Mouse (Mus musculus) lung, embryonic 16.5 days (tissue): Measurements from ENCODE around the gene Atpif1. TPM values are rescaled to one million over a fixed set of nuclear protein-coding genes. Genes with fewer than 3 reads are reported as not detected.

Experiments
- ATAC-seq: fragments of 200-750 bp; cut with Nextera tagmentation; 2 replicates; pipeline ENCODE4 v1.8.0; 2017; ENCODE audit warnings: low read depth, mild to moderate bottlenecking, moderate library complexity
- H3K27ac ChIP-seq: fragments of 300-500 bp; sonication (generic); 2 replicates; pipeline ENCODE4 v1.5.1; 2014; ENCODE audit warnings: mild to moderate bottlenecking, control low read depth, low read length
- H3K27me3 ChIP-seq: fragments of 300-500 bp; sonication (generic); 2 replicates; pipeline ENCODE4 v1.6.1; 2014; ENCODE audit warnings: low read depth, low read length, mixed read lengths; ENCODE audit not compliant: control insufficient read depth, insufficient read depth
- H3K36me3 ChIP-seq: fragments of 300-500 bp; sonication (generic); 2 replicates; pipeline ENCODE4 v1.6.1; 2014; ENCODE audit warnings: low read length; ENCODE audit not compliant: control insufficient read depth, insufficient read depth
- H3K4me1 ChIP-seq: fragments of 300-500 bp; sonication (generic); replicated peaks from 2 replicates; pipeline ENCODE4 v1.6.1; 2014; ENCODE audit warnings: low read length, mixed read lengths; ENCODE audit not compliant: control insufficient read depth, insufficient read depth
- H3K4me2 ChIP-seq: fragments of 300-500 bp; sonication (generic); 2 replicates; pipeline ENCODE4 v1.6.1; 2014; ENCODE audit warnings: low read depth, low read length, control low read depth
- H3K4me3 ChIP-seq: fragments of 300-500 bp; sonication (generic); 2 replicates; pipeline ENCODE4 v1.5.1; 2014; ENCODE audit warnings: mild to moderate bottlenecking, low read length, control low read depth
- H3K9ac ChIP-seq: fragments of 300-500 bp; sonication (generic); 2 replicates; pipeline ENCODE4 v1.6.1; 2014; ENCODE audit warnings: low read length, control low read depth
- H3K9me3 ChIP-seq: fragments of 300-500 bp; sonication (generic); 2 replicates; pipeline ENCODE4 v1.6.1; 2016; ENCODE audit warnings: low read length; ENCODE audit not compliant: control insufficient read depth
- WGBS: fragments of 180-500 bp; shearing (Covaris S2); extraction: QIAGEN DNeasy Blood & Tissue Kit; methylation state at CpG from one replicate; pipeline ENCODE4 v1.1.7; 2014; 5-methylcytosine and 5-hydroxymethylcytosine counted together
- polyA plus RNA-seq: library from polyadenylated mRNA; unstranded; fragments of >200 nt; fragmentation: Nextera tagmentation; extraction: Ambion mirVana; gene quantifications from 2 replicates; pipeline ENCODE4 v1.2.1, GENCODE M21; 2015

Gene Atpif1
- 976 and 986 TPM in 2 replicates for polyA plus RNA-seq

GRCm38 (mm10) chr4:132532981-132533916, at the start of gene Atpif1:
Gene Atpif1, minus strand, starts transcription at chr4:132533659.
- ATAC-seq, result peak; percentile 91
- Histone ChIP-seq H3K27ac (peak within 1 kb of the TSS; percentile 86), H3K4me1 (peaks cover 30% of the 10 kb centered on the region), H3K27me3 (no peaks in the 10 kb centered on the region), H3K4me3 (peak within 1 kb of the TSS; percentile 76), H3K9me3 (no peaks in the 10 kb centered on the region), H3K36me3 (peaks cover 13% of the 10 kb centered on the region), H3K9ac (peak within 1 kb of the TSS; percentile 75), H3K4me2 (peak within 1 kb of the TSS; percentile 92)
- WGBS, result under 1% methylated on average over 63 of the region's 63 CpGs

- H3K9me3 ChIP-seq, result no peaks in the 10 kb centered on the region
- WGBS, result 73% methylated on average over 1 of the region's 1 CpGs
- no peak overlapping the region for H3K4me3 ChIP-seq
- peak; percentile 46 for ATAC-seq
- H3K27me3 ChIP-seq, result no peaks in the 10 kb centered on the region
- no peak overlapping the region for H3K4me2 ChIP-seq
- H3K27ac ChIP-seq, result no peak overlapping the region
- H3K4me1 ChIP-seq, result peaks cover 15% of the 10 kb centered on the region; the same call in 1 of the 2 replicates
- no peak overlapping the region for H3K9ac ChIP-seq
- no peaks in the 10 kb centered on the region for H3K36me3 ChIP-seq
Observed at GRCm38 (mm10) chr4:132574809-132575347, 41.4 kb upstream of the Atpif1 start.

- peak overlapping the region; percentile 47 for H3K27ac ChIP-seq
- H3K4me3 ChIP-seq, result no peak overlapping the region
- H3K9me3 ChIP-seq, result peaks cover 2% of the 10 kb centered on the region; the same call in 1 of the 2 replicates
- H3K27me3 ChIP-seq, result no peaks in the 10 kb centered on the region
- peak; percentile 78 for ATAC-seq
- H3K4me1 ChIP-seq, result peaks cover 15% of the 10 kb centered on the region; the same call in 1 of the 2 replicates
- WGBS, result 34% methylated on average over 11 of the region's 11 CpGs
- H3K4me2 ChIP-seq, result no peak overlapping the region
- no peak overlapping the region for H3K9ac ChIP-seq
- H3K36me3 ChIP-seq, result no peaks in the 10 kb centered on the region
Observed at GRCm38 (mm10) chr4:132573327-132573726, 39.9 kb upstream of the Atpif1 start.

GRCm38 (mm10) chr4:132571190-132571589, 37.7 kb upstream of the Atpif1 start:
- H3K4me1 ChIP-seq, result peaks cover 15% of the 10 kb centered on the region; the same call in 1 of the 2 replicates
- H3K36me3 ChIP-seq, result no peaks in the 10 kb centered on the region
- H3K4me3 ChIP-seq, result no peak overlapping the region
- WGBS, result 48% methylated on average over 9 of the region's 9 CpGs
- H3K9ac ChIP-seq, result no peak overlapping the region
- H3K27ac ChIP-seq, result peak overlapping the region; percentile 81
- peaks cover 2% of the 10 kb centered on the region; the same call in 1 of the 2 replicates for H3K9me3 ChIP-seq
- peak; percentile 51 for ATAC-seq
- H3K27me3 ChIP-seq, result no peaks in the 10 kb centered on the region
- H3K4me2 ChIP-seq, result no peak overlapping the region

GRCm38 (mm10) chr4:132569115-132569514, 35.7 kb upstream of the Atpif1 start:
- Histone ChIP-seq H3K27me3 (no peaks in the 10 kb centered on the region), H3K27ac (no peak overlapping the region), H3K36me3 (no peaks in the 10 kb centered on the region), H3K4me2 (no peak overlapping the region), H3K4me3 (no peak overlapping the region), H3K4me1 (peaks cover 15% of the 10 kb centered on the region; the same call in 1 of the 2 replicates), H3K9ac (no peak overlapping the region), H3K9me3 (peaks cover 2% of the 10 kb centered on the region; the same call in 1 of the 2 replicates)
- WGBS, result 88% methylated on average over 5 of the region's 5 CpGs
- ATAC-seq, result no peak

- no peak overlapping the region for H3K4me3 ChIP-seq
- no peak overlapping the region for H3K27ac ChIP-seq
- H3K36me3 ChIP-seq, result no peaks in the 10 kb centered on the region
- H3K4me2 ChIP-seq, result no peak overlapping the region
- H3K9ac ChIP-seq, result no peak overlapping the region
- H3K9me3 ChIP-seq, result peaks cover 2% of the 10 kb centered on the region; the same call in 1 of the 2 replicates
- ATAC-seq, result no peak
- peaks cover 4% of the 10 kb centered on the region for H3K4me1 ChIP-seq
- H3K27me3 ChIP-seq, result no peaks in the 10 kb centered on the region
- WGBS, result 40% methylated on average over 9 of the region's 9 CpGs
Observed at GRCm38 (mm10) chr4:132567361-132567779, 33.9 kb upstream of the Atpif1 start.

GRCm38 (mm10) chr4:132565089-132565747, 31.8 kb upstream of the Atpif1 start:
- 70% methylated on average over 12 of the region's 12 CpGs for WGBS
- H3K4me3 ChIP-seq, result no peak overlapping the region
- ATAC-seq, result no peak

GRCm38 (mm10) chr4:132563965-132564364, 30.5 kb upstream of the Atpif1 start, which contains the start of gene Ptafr:
Gene Ptafr, plus strand, starts transcription at chr4:132564067.
- no peaks in the 10 kb centered on the region for H3K36me3 ChIP-seq
- ATAC-seq, result peak; percentile 70
- no peaks in the 10 kb centered on the region for H3K9me3 ChIP-seq
- H3K27ac ChIP-seq, result no peak within 1 kb of the TSS
- peaks cover 2% of the 10 kb centered on the region for H3K4me1 ChIP-seq
- no peaks in the 10 kb centered on the region for H3K27me3 ChIP-seq
- WGBS, result 16% methylated on average over 4 of the region's 4 CpGs
- no peak within 1 kb of the TSS for H3K4me3 ChIP-seq
- H3K4me2 ChIP-seq, result no peak within 1 kb of the TSS
- peak within 1 kb of the TSS; percentile 1; the same call in 1 of the 2 replicates for H3K9ac ChIP-seq

More at GRCm38 (mm10) chr4:132565089-132565747, 31.8 kb upstream of the Atpif1 start:
- Histone ChIP-seq H3K9me3 (peaks cover 2% of the 10 kb centered on the region; the same call in 1 of the 2 replicates), H3K9ac (no peak overlapping the region), H3K4me2 (no peak overlapping the region), H3K4me1 (peaks cover 2% of the 10 kb centered on the region), H3K36me3 (no peaks in the 10 kb centered on the region), H3K27ac (no peak overlapping the region), H3K27me3 (no peaks in the 10 kb centered on the region)
